Mouse (Mus musculus) kidney, adult 9 months (tissue): ENCODE measurements around the gene Ampd1.

Experiments
- DNase-seq: peaks from one replicate; pipeline ENCODE4 v3.0.0; 2022

Ampd1 gene

GRCm38 (mm10) chr3:103107565-103108240, 33.9 kb downstream of the Ampd1 start:
- DNase-seq, result no peak

- no peak for DNase-seq
Measured at GRCm38 (mm10) chr3:103112216-103112615, 38.4 kb downstream of the Ampd1 start.

- no peak for DNase-seq
Measured at GRCm38 (mm10) chr3:103123636-103124035, 49.8 kb downstream of the Ampd1 start.

GRCm38 (mm10) chr3:103126138-103126537, 52.3 kb downstream of the Ampd1 start:
- no peak for DNase-seq

GRCm38 (mm10) chr3:103127177-103127576, 53.4 kb downstream of the Ampd1 start:
- no peak for DNase-seq

GRCm38 (mm10) chr3:103127721-103128120, 53.9 kb downstream of the Ampd1 start:
- no peak for DNase-seq

GRCm38 (mm10) chr3:103128251-103128650, 54.4 kb downstream of the Ampd1 start:
- no peak for DNase-seq

- no peak for DNase-seq
Measured at GRCm38 (mm10) chr3:103129367-103130159, 55.7 kb downstream of the Ampd1 start.

- DNase-seq, result peak; percentile 47
Measured at GRCm38 (mm10) chr3:103130236-103130751, 56.5 kb downstream of the Ampd1 start.

GRCm38 (mm10) chr3:103133098-103133497, 59.3 kb downstream of the Ampd1 start:
- DNase-seq, result no peak

GRCm38 (mm10) chr3:103136414-103137077, 62.7 kb downstream of the Ampd1 start:
- no peak for DNase-seq

GRCm38 (mm10) chr3:103139047-103139446, 65.2 kb downstream of the Ampd1 start:
- peak; percentile 26 for DNase-seq

- DNase-seq, result peak; percentile 30
Measured at GRCm38 (mm10) chr3:103140095-103140838, 66.5 kb downstream of the Ampd1 start.

GRCm38 (mm10) chr3:103141287-103141686, 67.5 kb downstream of the Ampd1 start:
- no peak for DNase-seq

- no peak for DNase-seq
Measured at GRCm38 (mm10) chr3:103142366-103142765, 68.6 kb downstream of the Ampd1 start.

GRCm38 (mm10) chr3:103145336-103145735, 71.5 kb downstream of the Ampd1 start:
- DNase-seq, result no peak

- DNase-seq, result no peak
Measured at GRCm38 (mm10) chr3:103145791-103146190, 72.0 kb downstream of the Ampd1 start.

GRCm38 (mm10) chr3:103146330-103147166, 72.7 kb downstream of the Ampd1 start:
- DNase-seq, result peak; percentile 13

GRCm38 (mm10) chr3:103147775-103148174, 74.0 kb downstream of the Ampd1 start:
- DNase-seq, result no peak

GRCm38 (mm10) chr3:103148941-103149340, 75.1 kb downstream of the Ampd1 start:
- DNase-seq, result no peak
